12 mouse cellular contexts compared by ENCODE assay signal in genomic region chr10:94709622-94710319, GRCm38 (mm10). TPM values are rescaled to one million over a fixed set of nuclear protein-coding genes. Genes with fewer than 3 reads are reported as not detected.
DNase-seq lines count a peak whose midpoint lies in the region; ATAC-seq lines count a peak whose summit lies in the region.
"Had no signal": no experiment of that assay in that cellular context is flagged by ENCODE, and none has a peak within 500 bp of the region (broad histone marks: within the 10 kb centered on the region; RNA-seq: fewer than 3 reads in every experiment).

No protein-coding gene starts in this region.

- no peak overlapping the region for H3K4me2 ChIP-seq in embryonic facial prominence, embryonic 11.5 days (ENCODE audit: low read depth, low read length)
- H3K4me2 ChIP-seq: embryonic facial prominence, embryonic 13.5 days had no signal

- DNase-seq in embryonic facial prominence, embryonic 11.5 days (ENCODE audit: low spot score), result peak; percentile 44
- no peak for DNase-seq in embryonic facial prominence, embryonic 10.5 days (ENCODE audit: low spot score)
- peak; percentile 17 for DNase-seq in kidney, adult 9 months
- DNase-seq in kidney, adult 11 months, result no peak
- DNase-seq in right cerebral cortex, postnatal 4 days, result peak; percentile 8
- DNase-seq in right cerebral cortex, adult 2 months (ENCODE audit: low spot score in 2 of 2), result no peak
- peak; percentile 21 for DNase-seq in skeletal muscle tissue, adult 2 months (ENCODE audit: low read depth, low spot score)
- DNase-seq in urinary bladder, postnatal 14 days (ENCODE audit: low spot score), result no peak
- DNase-seq: gastrocnemius, postnatal 36 days; thymus, adult 18-20 months had no signal

- H3K4me1 ChIP-seq in embryonic facial prominence, embryonic 11.5 days (ENCODE audit: control insufficient read depth, insufficient read depth, low read length), result no peaks in the 10 kb centered on the region
- no peaks in the 10 kb centered on the region for H3K4me1 ChIP-seq in embryonic facial prominence, embryonic 10.5 days

- H3K9me3 ChIP-seq in embryonic facial prominence, embryonic 11.5 days (replicated peaks; ENCODE audit: control insufficient read depth, low read length), result no peaks in the 10 kb centered on the region
- H3K9me3 ChIP-seq in embryonic facial prominence, embryonic 10.5 days, result peaks cover 3% of the 10 kb centered on the region; the same call in 1 of the 2 replicates
- H3K9me3 ChIP-seq: embryonic facial prominence, embryonic 13.5 days had no signal

- no peak overlapping the region for H3K9ac ChIP-seq in embryonic facial prominence, embryonic 11.5 days (replicated peaks; ENCODE audit: low read length)
- H3K9ac ChIP-seq: embryonic facial prominence, embryonic 13.5 days had no signal

- no peaks in the 10 kb centered on the region for H3K36me3 ChIP-seq in embryonic facial prominence, embryonic 11.5 days (replicated peaks; ENCODE audit: control insufficient read depth, insufficient read depth, low read depth, low read length)
- peaks cover 5% of the 10 kb centered on the region for H3K36me3 ChIP-seq in embryonic facial prominence, embryonic 10.5 days (replicated peaks)
- H3K36me3 ChIP-seq: embryonic facial prominence, embryonic 13.5 days had no signal

- H3K27me3 ChIP-seq in embryonic facial prominence, embryonic 11.5 days (ENCODE audit: control insufficient read depth, insufficient read depth, low read length), result no peaks in the 10 kb centered on the region
- no peaks in the 10 kb centered on the region for H3K27me3 ChIP-seq in embryonic facial prominence, embryonic 10.5 days (replicated peaks; ENCODE audit: low read depth, poor library complexity, severe bottlenecking)
- H3K27me3 ChIP-seq: embryonic facial prominence, embryonic 13.5 days had no signal

- ATAC-seq in embryonic facial prominence, embryonic 11.5 days (replicated peaks; ENCODE audit: insufficient number of reproducible peaks, low FRiP score, low TSS enrichment, low read depth), result no peak
- ATAC-seq: inflammation-experienced regulatory T-cells, adult 6 months had no signal

- 93% methylated on average over 3 of the region's 3 CpGs for WGBS in embryonic facial prominence, embryonic 11.5 days
- WGBS in embryonic facial prominence, embryonic 10.5 days, result 92% methylated on average over 3 of the region's 3 CpGs

- H3K4me3 ChIP-seq in embryonic facial prominence, embryonic 11.5 days (ENCODE audit: low read depth, low read length), result no peak overlapping the region
- H3K4me3 ChIP-seq in embryonic facial prominence, embryonic 10.5 days, result no peak overlapping the region
- H3K4me3 ChIP-seq: embryonic facial prominence, embryonic 13.5 days had no signal

- no peak overlapping the region for H3K27ac ChIP-seq in embryonic facial prominence, embryonic 11.5 days (replicated peaks; ENCODE audit: low read depth, low read length)
- no peak overlapping the region for H3K27ac ChIP-seq in embryonic facial prominence, embryonic 10.5 days (replicated peaks)
- H3K27ac ChIP-seq: embryonic facial prominence, embryonic 13.5 days had no signal

RNA-seq across cellular contexts. Expression of gene Cep83, which starts 21.3 kb away (rescaled TPM):
- polyA plus RNA-seq in embryonic facial prominence, embryonic 11.5 days (2014; fragmentation: Nextera tagmentation; extraction: Ambion mirVana), result 25.5 and 30.1 TPM in 2 replicates
- polyA plus RNA-seq in embryonic facial prominence, embryonic 10.5 days (2016; fragmentation: Nextera tagmentation; extraction: Ambion mirVana), result 19.3 and 20.0 TPM in 2 replicates

Comparison
In these comparisons a context has a peak if more than half of its experiments do, and no peak if none do; other contexts are left out.
1. DNase-seq: peak in embryonic facial prominence, embryonic 11.5 days (single experiment), kidney, adult 9 months (single experiment), right cerebral cortex, postnatal 4 days (single experiment) and skeletal muscle tissue, adult 2 months (single experiment); none in embryonic facial prominence, embryonic 10.5 days (single experiment), kidney, adult 11 months (single experiment), right cerebral cortex, adult 2 months (0 of 2) and urinary bladder, postnatal 14 days (single experiment).